Comparison of ENCODE assay signal across 7 mouse cellular contexts in genomic region chr13:13867922-13868321, GRCm38 (mm10).
A peak's percentile ranks its signal among the peaks of the same experiment; 100 is the strongest.
DNase-seq lines count a peak whose midpoint lies in the region; ATAC-seq and TF ChIP-seq lines count a peak whose summit lies in the region.

No protein-coding gene starts in this region.

- no peak overlapping the region for H3K27ac ChIP-seq in lung, embryonic 14.5 days (ENCODE audit: low read depth)
- no peak overlapping the region for H3K27ac ChIP-seq in forebrain, postnatal 0 days (ENCODE audit: low read depth, low read length)

- H3K4me3 ChIP-seq in lung, embryonic 14.5 days (ENCODE audit: low read depth, low read length): no peak overlapping the region
- H3K4me3 ChIP-seq in forebrain, postnatal 0 days (ENCODE audit: low read depth, low read length): no peak overlapping the region

- no peaks in the 10 kb centered on the region for H3K27me3 ChIP-seq in lung, embryonic 14.5 days (ENCODE audit: insufficient read depth, low read length)
- no peaks in the 10 kb centered on the region for H3K27me3 ChIP-seq in forebrain, postnatal 0 days (ENCODE audit: insufficient read depth, low read length)

- H3K9me3 ChIP-seq in lung, embryonic 14.5 days (ENCODE audit: low read depth, low read length): no peaks in the 10 kb centered on the region
- no peaks in the 10 kb centered on the region for H3K9me3 ChIP-seq in forebrain, postnatal 0 days (ENCODE audit: low read length)

- peak; percentile 73; the same call in 1 of the 2 replicates for ATAC-seq in lung, embryonic 14.5 days (ENCODE audit: insufficient read depth)
- peak; percentile 89 for ATAC-seq in forebrain, postnatal 0 days
- peak; percentile 87 for ATAC-seq in megakaryocyte progenitor cell, adult 5-6 weeks (replicated peaks; ENCODE audit: poor library complexity)

- 24% methylated on average over 3 of the region's 3 CpGs for WGBS in lung, embryonic 14.5 days
- WGBS in forebrain, postnatal 0 days: 10% methylated on average over 3 of the region's 3 CpGs

- peak; percentile 66 for DNase-seq in lung, embryonic 14.5 days
- no peak for DNase-seq in lung, adult 18-20 months
- peak; percentile 61 for DNase-seq in brain, adult 2 months (ENCODE audit: low read depth, low spot score)
- DNase-seq in forebrain, postnatal 0 days: peak; percentile 68
- DNase-seq in testis, postnatal 10 days (ENCODE audit: low spot score): peak; percentile 44
- DNase-seq in spleen, adult 12 weeks (ENCODE audit: low spot score): no peak

- no peaks in the 10 kb centered on the region for H3K36me3 ChIP-seq in lung, embryonic 14.5 days (ENCODE audit: insufficient read depth)
- H3K36me3 ChIP-seq in forebrain, postnatal 0 days (ENCODE audit: insufficient read depth): no peaks in the 10 kb centered on the region

- peak; percentile 69 for TF ChIP-seq CTCF in lung, embryonic 14.5 days (IDR thresholded peaks at IDR 0.05; ENCODE audit: low read depth)
- peak; percentile 89 for TF ChIP-seq CTCF in forebrain, postnatal 0 days (IDR thresholded peaks at IDR 0.05; ENCODE audit: low read depth)

- no peak overlapping the region for H3K4me2 ChIP-seq in lung, embryonic 14.5 days
- H3K4me2 ChIP-seq in forebrain, postnatal 0 days (ENCODE audit: low read depth): no peak overlapping the region

- no peaks in the 10 kb centered on the region for H3K4me1 ChIP-seq in lung, embryonic 14.5 days (ENCODE audit: insufficient read depth)
- no peaks in the 10 kb centered on the region for H3K4me1 ChIP-seq in forebrain, postnatal 0 days (ENCODE audit: insufficient read depth)

- H3K9ac ChIP-seq in lung, embryonic 14.5 days: no peak overlapping the region
- no peak overlapping the region for H3K9ac ChIP-seq in forebrain, postnatal 0 days

Comparison
In these comparisons a context has a peak if more than half of its experiments do, and no peak if none do; other contexts are left out.
1. DNase-seq: peak in lung, embryonic 14.5 days (single experiment), brain, adult 2 months (single experiment), forebrain, postnatal 0 days (single experiment) and testis, postnatal 10 days (single experiment); none in lung, adult 18-20 months (0 of 2) and spleen, adult 12 weeks (single experiment).
2. Peak in every context shown above with its lines, with median percentiles within 50 percentile points of each other: ATAC-seq.